Mouse (Mus musculus) macrophage (primary cell): ENCODE data around the gene Kcna10. TPM values are rescaled to one million over a fixed set of nuclear protein-coding genes. Genes with fewer than 3 reads are reported as not detected.

Source experiments
- H3K27ac ChIP-seq: fragments of 350-480 bp; formaldehyde crosslinking; 2 replicates; pipeline ENCODE4 v1.9.0; 2021
- H3K36me3 ChIP-seq: fragments of 350-480 bp; formaldehyde crosslinking; 2 replicates; pipeline ENCODE4 v1.9.0; 2021; ENCODE audit errors: inconsistent target
- H3K4me3 ChIP-seq: fragments of 350-480 bp; formaldehyde crosslinking; 2 replicates; pipeline ENCODE4 v1.9.0; 2021; ENCODE audit errors: inconsistent target
- H3K79me2 ChIP-seq: fragments of 350-480 bp; formaldehyde crosslinking; 2 replicates; pipeline ENCODE4 v1.9.0; 2021; ENCODE audit errors: inconsistent target
- WGBS: methylation state at CpG from one replicate; pipeline ENCODE4 v1.1.7; 2026; ENCODE audit warnings: inconsistent platforms; ENCODE audit not compliant: missing documents; 5-methylcytosine and 5-hydroxymethylcytosine counted together
- polyA plus RNA-seq: library from polyadenylated mRNA; stranded (reverse); fragments of 250-400 nt; gene quantifications from 3 replicates; pipeline ENCODE4 v1.2.4, GENCODE M21; 2018; ENCODE audit warnings: inconsistent platforms

Gene Kcna10
- polyA plus RNA-seq, 1 experiment from 2014 or later = not detected

- Histone ChIP-seq H3K36me3 (no peaks in the 10 kb centered on the region), H3K4me3 (no peak overlapping the region), H3K27ac (no peak overlapping the region), H3K79me2 (no peaks in the 10 kb centered on the region)
- WGBS = 88% methylated on average over 9 of the region's 9 CpGs
Measured at GRCm38 (mm10) chr3:107176501-107176900, 6.4 kb upstream of the Kcna10 start.

GRCm38 (mm10) chr3:107180860-107181259 lies 2.0 kb upstream of the Kcna10 start:
- Histone ChIP-seq H3K27ac (no peak overlapping the region), H3K79me2 (no peaks in the 10 kb centered on the region), H3K4me3 (no peak overlapping the region), H3K36me3 (no peaks in the 10 kb centered on the region)
- 61% methylated on average over 2 of the region's 2 CpGs for WGBS

- Histone ChIP-seq H3K27ac (no peak overlapping the region), H3K79me2 (no peaks in the 10 kb centered on the region), H3K36me3 (no peaks in the 10 kb centered on the region), H3K4me3 (no peak overlapping the region)
- WGBS = 97% methylated on average over 3 of the region's 3 CpGs
Measured at GRCm38 (mm10) chr3:107183178-107183577, 322 bp downstream of the Kcna10 start.

- WGBS = 33% methylated on average over 3 of the region's 3 CpGs
- Histone ChIP-seq H3K4me3 (no peak overlapping the region), H3K79me2 (no peaks in the 10 kb centered on the region), H3K27ac (no peak overlapping the region), H3K36me3 (no peaks in the 10 kb centered on the region)
Measured at GRCm38 (mm10) chr3:107185597-107185996, 2.7 kb downstream of the Kcna10 start.

GRCm38 (mm10) chr3:107187022-107187421 lies 4.2 kb downstream of the Kcna10 start:
- Histone ChIP-seq H3K4me3 (no peak overlapping the region), H3K36me3 (no peaks in the 10 kb centered on the region), H3K27ac (no peak overlapping the region), H3K79me2 (no peaks in the 10 kb centered on the region)
- WGBS = 91% methylated on average over 4 of the region's 4 CpGs

- WGBS = 54% methylated on average over 6 of the region's 6 CpGs
- no peaks in the 10 kb centered on the region for H3K36me3 ChIP-seq
- H3K4me3 ChIP-seq = no peak overlapping the region
- no peaks in the 10 kb centered on the region for H3K79me2 ChIP-seq
- no peak overlapping the region for H3K27ac ChIP-seq
Measured at GRCm38 (mm10) chr3:107188226-107188899, 5.5 kb downstream of the Kcna10 start.

- Histone ChIP-seq H3K36me3 (no peaks in the 10 kb centered on the region), H3K27ac (no peak overlapping the region), H3K79me2 (no peaks in the 10 kb centered on the region), H3K4me3 (no peak overlapping the region)
- WGBS = 80% methylated on average over 7 of the region's 9 CpGs
Measured at GRCm38 (mm10) chr3:107201310-107202180, 18.7 kb downstream of the Kcna10 start.

- no peaks in the 10 kb centered on the region for H3K79me2 ChIP-seq
- WGBS = 66% methylated on average over 3 of the region's 3 CpGs
- no peak overlapping the region for H3K4me3 ChIP-seq
- H3K36me3 ChIP-seq = no peaks in the 10 kb centered on the region
- no peak overlapping the region for H3K27ac ChIP-seq
Measured at GRCm38 (mm10) chr3:107204413-107204812, 21.6 kb downstream of the Kcna10 start.

- Histone ChIP-seq H3K36me3 (no peaks in the 10 kb centered on the region), H3K79me2 (no peaks in the 10 kb centered on the region), H3K27ac (no peak overlapping the region), H3K4me3 (no peak overlapping the region)
Measured at GRCm38 (mm10) chr3:107205170-107205569, 22.3 kb downstream of the Kcna10 start.

GRCm38 (mm10) chr3:107205994-107206393 lies 23.1 kb downstream of the Kcna10 start:
- Histone ChIP-seq H3K4me3 (no peak overlapping the region), H3K79me2 (no peaks in the 10 kb centered on the region), H3K27ac (no peak overlapping the region), H3K36me3 (no peaks in the 10 kb centered on the region)
- 10% methylated on average over 4 of the region's 4 CpGs for WGBS

GRCm38 (mm10) chr3:107206490-107207150 lies 23.8 kb downstream of the Kcna10 start:
- Histone ChIP-seq H3K4me3 (no peak overlapping the region), H3K27ac (no peak overlapping the region), H3K36me3 (no peaks in the 10 kb centered on the region), H3K79me2 (no peaks in the 10 kb centered on the region)
- 69% methylated on average over 4 of the region's 4 CpGs for WGBS

- Histone ChIP-seq H3K36me3 (no peaks in the 10 kb centered on the region), H3K79me2 (no peaks in the 10 kb centered on the region), H3K4me3 (no peak overlapping the region), H3K27ac (no peak overlapping the region)
- WGBS = 73% methylated on average over 7 of the region's 7 CpGs
Measured at GRCm38 (mm10) chr3:107207625-107208253, 24.9 kb downstream of the Kcna10 start.

- H3K4me3 ChIP-seq = no peak overlapping the region
- H3K27ac ChIP-seq = no peak overlapping the region
- H3K36me3 ChIP-seq = no peaks in the 10 kb centered on the region
- no peaks in the 10 kb centered on the region for H3K79me2 ChIP-seq
- WGBS = 87% methylated on average over 5 of the region's 5 CpGs
Measured at GRCm38 (mm10) chr3:107214606-107215005, 31.8 kb downstream of the Kcna10 start.

GRCm38 (mm10) chr3:107216400-107217100 lies 33.7 kb downstream of the Kcna10 start:
- Histone ChIP-seq H3K27ac (no peak overlapping the region), H3K79me2 (no peaks in the 10 kb centered on the region), H3K4me3 (no peak overlapping the region), H3K36me3 (no peaks in the 10 kb centered on the region)
- WGBS = 80% methylated on average over 8 of the region's 8 CpGs
